Mouse (Mus musculus): ENCODE data around the gene Hacd4.
"Not testable (repeated sequence)": the region's sequence is repeated elsewhere in the genome, so short reads cannot be mapped to it uniquely, and the experiment has no call there.

Hacd4 gene

DNA sequence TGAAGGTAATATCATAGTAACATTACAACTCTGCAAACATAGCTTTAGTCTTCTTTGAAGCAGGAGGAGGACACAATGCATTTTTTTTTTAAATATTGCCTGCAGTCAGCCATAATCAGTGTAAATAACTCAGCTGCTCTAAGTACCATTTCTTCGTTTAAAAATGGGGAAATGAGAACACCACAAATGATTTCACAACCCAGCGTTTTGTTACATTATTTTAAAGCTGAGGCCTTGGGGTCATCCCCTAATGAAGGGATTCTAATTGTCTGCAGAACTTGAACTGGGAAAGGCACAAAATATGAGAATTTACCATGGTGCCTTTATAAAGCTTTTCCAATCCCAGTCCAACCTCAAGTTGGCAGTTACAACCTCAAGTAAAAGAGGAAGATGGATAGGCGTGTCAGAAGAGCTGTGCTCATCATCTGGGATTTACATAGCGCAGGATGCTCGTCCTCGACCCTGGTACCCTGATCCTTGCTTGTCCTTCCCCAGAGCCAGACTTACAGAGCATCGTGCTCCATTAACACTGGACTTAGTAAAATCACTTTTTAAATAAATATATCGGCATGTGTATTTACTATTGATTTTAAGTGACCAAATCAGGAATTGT lies 6.2 kb downstream of the Hacd4 start:
- DNase-seq (ENCODE audit: low spot score in 2 of 2), result no peak

DNA sequence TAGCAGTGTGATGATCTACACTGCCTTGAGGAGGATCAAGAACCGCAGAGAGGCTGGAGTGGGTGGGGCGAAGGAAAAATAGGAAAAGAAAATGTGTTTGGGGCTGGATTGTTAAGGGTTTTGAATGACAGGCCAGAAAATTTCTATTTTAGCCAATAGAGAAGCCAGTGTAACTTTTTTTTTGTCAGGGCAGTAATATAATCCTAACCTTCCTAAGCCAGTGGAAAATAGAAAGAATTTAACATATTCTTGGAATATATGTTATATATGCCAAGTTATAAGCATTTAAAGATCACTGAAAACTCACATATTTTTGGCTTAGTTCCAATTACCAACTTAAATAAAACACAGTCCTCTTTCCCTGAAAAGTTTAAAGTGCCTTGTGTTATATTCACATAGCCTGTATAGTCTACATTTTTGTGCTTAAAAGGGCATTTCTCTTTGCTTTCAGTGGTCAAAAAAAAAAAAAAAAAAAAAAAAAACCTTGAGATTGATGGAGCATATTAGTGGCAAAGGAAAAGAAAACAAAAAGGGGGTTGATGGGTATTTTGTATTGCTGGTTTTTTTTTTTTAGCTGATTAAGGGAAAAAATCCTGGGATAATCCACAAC lies 11.0 kb downstream of the Hacd4 start:
- no peak for DNase-seq (ENCODE audit: low spot score in 2 of 2)

DNA sequence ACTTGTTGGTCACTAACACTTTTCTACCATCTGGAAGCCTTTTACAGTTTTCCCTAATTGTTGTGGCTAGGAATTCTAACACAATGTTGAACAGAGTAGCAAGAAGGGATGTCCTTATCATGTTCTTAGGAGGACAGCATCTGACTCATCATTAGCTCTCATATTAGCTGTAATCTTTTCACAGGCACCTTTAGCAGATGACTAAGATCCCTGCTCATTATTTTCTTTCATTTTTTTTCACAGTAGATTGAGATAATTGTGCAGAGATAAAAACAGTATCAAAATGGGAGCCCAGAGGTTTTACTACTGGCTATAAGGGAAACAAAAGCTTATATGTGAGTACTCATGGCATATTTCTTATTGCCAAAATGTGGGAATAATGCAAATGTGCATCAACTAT lies 14.2 kb downstream of the Hacd4 start:
- DNase-seq (ENCODE audit: low spot score in 2 of 2), result no peak

DNA sequence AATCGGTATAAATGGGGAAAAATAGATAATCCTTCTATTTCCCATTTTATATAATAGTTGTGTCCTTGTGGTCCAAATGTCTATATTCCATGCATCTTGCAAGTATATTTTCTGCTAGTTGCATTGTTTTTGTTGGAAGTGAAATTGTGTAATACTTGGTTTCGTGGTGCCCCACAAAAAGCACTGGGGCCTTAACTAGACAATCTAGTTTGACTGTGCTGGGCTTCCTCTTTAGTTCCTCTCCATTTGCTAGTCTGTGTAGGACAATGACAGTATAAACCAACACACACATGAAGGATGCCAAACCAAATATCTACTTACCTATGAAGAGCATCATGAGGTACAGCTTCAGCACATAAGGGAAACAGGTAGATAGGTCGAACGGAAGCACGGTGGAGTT lies 19.4 kb downstream of the Hacd4 start:
- DNase-seq (ENCODE audit: low spot score in 2 of 2), result no peak

DNA sequence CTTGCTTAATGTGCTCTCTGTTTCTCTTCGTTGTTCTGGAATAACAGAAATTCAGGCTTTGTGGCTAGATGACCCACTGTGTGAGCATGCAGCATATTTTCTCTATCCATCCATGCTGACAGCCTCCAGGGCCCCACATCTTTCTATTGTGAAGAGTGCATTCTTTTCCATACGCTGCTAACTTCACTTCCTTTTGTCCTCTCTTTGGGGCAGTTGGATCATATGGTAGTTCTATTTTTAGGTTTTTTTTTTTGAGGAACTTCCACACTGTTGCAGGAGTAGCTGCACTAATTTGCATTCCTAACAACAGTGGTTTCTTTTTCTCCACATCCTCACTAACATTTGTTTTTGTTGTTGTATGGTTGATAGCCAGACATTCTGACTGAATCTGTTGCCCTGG lies 23.7 kb downstream of the Hacd4 start:
- no peak for DNase-seq (ENCODE audit: low spot score in 2 of 2)

DNA sequence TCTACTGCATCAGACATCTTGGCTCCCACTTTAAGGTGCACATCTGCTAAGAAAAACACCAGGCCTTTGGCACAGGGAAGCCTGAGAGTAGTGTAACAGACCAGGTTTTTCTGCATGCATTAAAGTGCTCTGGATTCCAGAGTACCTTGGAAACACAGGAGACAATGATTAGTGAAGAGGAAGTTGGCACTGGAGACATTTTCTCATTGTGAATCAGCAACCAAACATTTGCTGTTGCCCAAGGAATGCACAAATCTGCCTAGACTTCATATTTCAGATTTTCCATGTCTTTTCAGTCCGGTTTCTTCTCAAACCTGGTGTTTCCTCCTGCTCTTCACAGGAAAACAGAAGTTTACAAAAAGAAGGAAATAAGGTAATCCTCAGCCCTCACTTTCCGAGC lies 26.4 kb downstream of the Hacd4 start:
- no peak for DNase-seq (ENCODE audit: low spot score in 2 of 2)

DNA sequence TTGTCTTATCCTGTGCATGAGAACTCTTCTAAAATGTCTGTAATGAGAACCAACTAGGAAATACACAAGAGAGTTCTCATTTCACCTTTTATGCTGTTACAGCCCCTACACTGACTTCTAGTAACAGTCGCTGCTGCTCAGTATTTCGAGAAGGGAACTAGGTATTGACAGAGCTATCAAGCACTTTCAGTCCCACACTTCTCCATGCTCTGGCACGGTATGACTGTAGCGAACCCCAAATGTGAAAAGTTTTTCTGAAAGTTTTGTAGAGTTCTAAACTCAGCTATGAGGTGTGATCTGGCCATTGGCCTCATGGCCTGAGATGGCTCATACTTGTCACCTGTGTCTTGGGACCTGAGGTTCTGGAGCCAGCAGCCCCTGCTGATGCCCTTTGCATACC lies 29.4 kb downstream of the Hacd4 start:
- DNase-seq (ENCODE audit: low spot score in 2 of 2), result no peak

- peak in 1 of 2 experiments; percentile 7 for DNase-seq (ENCODE audit: low spot score in 2 of 2)
These were observed 31.6 kb downstream of the Hacd4 start for GRCm38 (mm10) chr4:88406887-88407696.

GRCm38 (mm10) chr4:88402884-88403283 lies 35.8 kb downstream of the Hacd4 start:
- no peak for DNase-seq (ENCODE audit: low spot score in 2 of 2)

DNA sequence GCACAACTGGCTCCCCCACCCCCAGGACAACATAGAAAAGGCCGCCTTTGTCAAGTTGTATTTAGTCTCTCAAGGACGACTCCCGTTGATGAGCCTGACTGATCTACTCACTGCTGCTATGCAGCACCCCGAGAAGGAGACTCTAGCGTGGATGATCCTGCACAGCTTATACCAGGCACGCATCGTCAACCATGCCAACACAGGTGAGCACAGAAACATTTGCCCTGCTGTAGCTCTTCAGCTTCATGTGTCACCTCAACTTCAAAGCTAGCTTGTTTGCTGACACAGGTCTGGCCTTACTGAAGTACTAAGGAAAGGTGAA lies 37.8 kb downstream of the Hacd4 start:
- no peak for DNase-seq (ENCODE audit: low spot score in 2 of 2)

GRCm38 (mm10) chr4:88400302-88400991 lies 38.3 kb downstream of the Hacd4 start:
- no peak for DNase-seq (ENCODE audit: low spot score in 2 of 2)

DNA sequence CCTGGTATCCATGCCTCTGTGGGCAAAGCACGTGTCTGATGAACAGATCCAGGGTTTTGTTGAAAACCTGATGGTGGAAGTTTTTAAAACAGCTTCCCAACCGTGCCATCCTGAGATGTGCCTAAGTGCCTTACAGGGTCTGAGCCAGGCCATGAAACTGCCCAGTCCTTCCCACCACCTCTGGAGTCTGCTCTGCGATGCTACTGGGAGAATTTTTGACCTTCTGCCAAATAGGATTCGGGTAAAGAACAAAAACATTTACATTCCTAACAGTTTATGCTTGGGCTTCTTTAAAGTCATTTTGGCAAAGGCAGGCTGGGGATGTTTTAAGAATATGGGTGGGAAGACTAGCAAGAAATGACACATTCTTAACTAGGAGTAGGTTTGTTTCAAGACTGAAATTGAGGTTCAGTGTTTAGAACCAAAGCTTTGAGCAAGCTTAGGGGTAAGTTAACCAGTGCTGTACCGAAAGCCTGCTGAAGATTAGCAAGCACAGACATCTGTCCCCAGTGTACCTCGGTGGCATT lies 41.7 kb downstream of the Hacd4 start:
- no peak for DNase-seq (ENCODE audit: low spot score in 2 of 2)

DNA sequence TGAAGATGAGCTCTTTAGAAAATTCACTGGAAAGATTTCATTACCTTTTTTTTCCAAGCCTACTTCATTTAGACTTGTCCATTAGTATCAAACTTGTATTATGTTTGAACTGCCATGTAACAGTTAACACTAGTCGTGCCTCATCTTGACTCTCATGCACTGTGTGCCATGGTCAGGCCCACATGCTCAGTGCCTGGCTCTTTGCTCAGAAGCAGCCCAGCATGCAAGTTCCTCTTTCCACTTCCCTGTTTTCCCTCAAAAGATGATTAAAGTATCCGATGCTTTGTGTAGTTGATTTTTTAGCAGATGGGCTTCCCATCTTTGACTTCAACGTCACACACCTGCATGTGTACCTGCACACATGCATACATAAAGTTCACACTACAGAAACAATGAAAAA lies 43.0 kb downstream of the Hacd4 start:
- no peak for DNase-seq (ENCODE audit: low spot score in 2 of 2)

- not testable (repeated sequence) for DNase-seq (ENCODE audit: low spot score in 2 of 2)
These were observed 48.1 kb downstream of the Hacd4 start for GRCm38 (mm10) chr4:88390596-88390995.

DNA sequence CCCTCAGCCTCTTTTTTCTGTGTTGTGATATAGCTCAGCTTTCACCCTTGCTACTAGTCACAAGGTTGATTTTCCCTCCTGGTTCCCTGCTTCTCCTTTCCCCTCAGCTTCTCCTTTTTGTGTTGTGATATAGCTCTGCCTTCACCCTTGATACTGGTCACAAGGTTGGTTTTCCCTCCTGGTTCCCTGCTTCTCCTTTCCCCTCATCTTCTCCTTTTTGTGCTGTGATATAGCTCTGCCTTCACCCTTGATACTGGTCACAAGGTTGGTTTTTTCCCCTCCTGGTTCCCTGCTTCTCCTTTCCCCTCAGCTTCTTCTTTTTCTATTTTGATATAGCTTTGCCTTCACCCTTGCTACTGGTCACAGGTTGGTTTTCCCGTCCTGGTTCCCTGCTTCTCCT lies 48.7 kb downstream of the Hacd4 start:
- no peak for DNase-seq (ENCODE audit: low spot score in 2 of 2)

DNA sequence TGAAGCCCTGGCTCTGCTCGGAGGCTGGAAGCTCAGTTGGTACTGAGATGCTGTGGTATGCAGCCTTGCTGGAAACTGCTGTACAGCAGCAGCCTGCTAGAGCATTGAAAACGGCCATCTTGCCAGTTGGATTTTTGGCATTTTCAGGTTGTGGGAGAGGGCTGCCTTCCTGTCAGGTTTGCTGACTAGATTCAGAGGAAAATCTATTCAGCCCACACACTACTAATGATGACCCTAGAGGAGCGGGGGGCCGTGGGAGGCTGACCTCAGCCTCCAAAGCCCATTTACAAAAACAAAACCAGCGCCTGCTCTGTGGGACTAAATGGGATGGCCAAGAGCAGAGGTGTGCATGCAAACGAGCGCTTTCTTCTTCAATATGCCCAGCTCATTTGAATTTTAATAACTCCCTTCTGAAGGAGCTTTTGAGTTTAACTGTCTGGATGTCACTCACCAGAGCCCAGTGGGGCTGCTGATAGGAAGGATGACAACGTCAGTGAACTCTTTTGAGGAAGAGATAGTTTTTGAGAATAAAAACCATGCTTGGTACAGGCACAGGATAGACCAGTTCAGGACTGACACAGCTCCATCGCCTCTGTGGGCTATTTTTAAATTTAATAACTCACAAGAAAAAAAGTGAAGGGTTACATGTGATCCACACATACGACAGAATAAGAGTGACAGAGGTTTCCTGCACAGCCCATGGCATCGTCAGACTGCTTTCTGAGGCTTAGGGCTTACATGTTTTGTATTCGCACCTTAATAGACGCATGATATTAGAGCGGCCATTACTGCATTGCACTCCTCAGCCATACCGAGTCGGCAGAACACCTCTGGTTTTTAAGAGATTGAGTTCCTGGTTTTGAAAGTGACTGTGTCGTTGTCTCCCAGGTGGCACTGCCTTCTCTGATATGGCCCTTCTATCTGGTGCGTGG lies 66.2 kb downstream of the Hacd4 start:
- DNase-seq (ENCODE audit: low spot score in 2 of 2), result no peak

DNA sequence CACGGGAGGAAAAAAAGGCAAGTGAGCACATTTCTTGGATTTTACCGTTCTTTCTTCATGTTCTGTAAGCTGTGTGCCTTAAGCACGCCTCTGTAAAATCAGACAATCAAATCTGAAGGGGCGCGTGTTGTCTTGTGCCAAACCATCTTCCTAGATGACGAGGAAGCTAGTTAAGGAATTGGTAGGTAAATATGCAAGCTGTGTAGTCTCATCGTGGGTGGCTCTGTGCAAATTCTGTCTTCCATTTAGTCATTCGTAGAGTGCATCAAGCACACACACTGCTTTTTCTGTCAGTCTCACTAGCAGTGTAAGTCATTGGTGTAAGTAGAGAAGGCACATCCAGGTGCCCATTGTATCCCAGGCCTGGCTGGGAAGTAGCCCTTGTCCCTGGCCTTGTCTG lies 67.9 kb downstream of the Hacd4 start:
- no peak for DNase-seq (ENCODE audit: low spot score in 2 of 2)

GRCm38 (mm10) chr4:88369951-88370350 lies 68.8 kb downstream of the Hacd4 start:
- DNase-seq (ENCODE audit: low spot score in 2 of 2), result no peak

DNA sequence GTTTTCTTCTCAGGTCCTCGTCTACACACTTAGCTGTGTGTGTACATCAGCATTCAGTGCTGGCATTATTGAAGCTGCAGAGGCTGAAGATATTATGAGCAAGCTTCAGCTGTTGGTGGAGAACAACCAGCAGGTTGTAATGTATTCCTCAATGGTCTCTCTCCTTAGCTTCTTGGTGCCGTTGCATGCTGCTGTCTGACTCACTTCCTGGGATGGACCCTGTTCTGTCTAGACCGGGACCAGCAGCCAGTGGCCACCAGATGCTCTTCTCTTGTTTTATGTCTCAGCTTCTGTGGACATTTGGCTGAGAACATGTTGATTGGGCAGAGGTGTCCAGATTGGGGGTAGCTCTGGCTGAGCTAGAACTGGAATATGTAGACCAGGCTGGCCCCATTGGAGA lies 81.3 kb downstream of the Hacd4 start:
- no peak for DNase-seq (ENCODE audit: low spot score in 2 of 2)

GRCm38 (mm10) chr4:88356652-88357051 lies 82.1 kb downstream of the Hacd4 start:
- DNase-seq (ENCODE audit: low spot score in 2 of 2), result no peak

DNA sequence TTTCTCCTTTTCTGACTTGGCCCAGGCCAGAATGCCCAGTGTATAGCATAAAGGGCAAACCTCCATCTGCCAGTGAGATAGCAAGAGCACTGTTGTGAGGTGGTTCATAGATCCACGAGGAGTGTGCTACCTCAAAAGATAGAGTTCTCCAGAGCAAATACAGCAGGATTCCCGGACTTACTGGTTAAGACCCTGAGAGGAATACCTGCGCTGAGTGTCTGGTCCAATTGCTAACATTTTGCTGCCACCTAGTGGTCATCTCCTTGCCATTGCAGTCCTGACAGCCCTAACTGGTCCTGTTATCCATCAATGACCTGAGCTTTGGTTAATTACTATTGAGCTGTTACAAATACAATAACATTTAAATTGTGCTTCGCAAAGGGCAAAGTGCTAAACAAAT lies 87.8 kb downstream of the Hacd4 start:
- peak; percentile 43 to 56 for DNase-seq (ENCODE audit: low spot score in 2 of 2)
